Mouse (Mus musculus) left cerebral cortex, postnatal 36 days (tissue): ENCODE results near the gene Vwa5b1. TPM values are rescaled to one million over a fixed set of nuclear protein-coding genes. Genes with fewer than 3 reads are reported as not detected.

Experiments
- DNase-seq, 2 experiments: peaks; one replicate each; pipeline ENCODE4 v3.0.0; 2021 to 2022; ENCODE audit warnings: low spot score in 2 of 2, mixed read lengths in 1 of 2
- intact Hi-C: fragments of 180-260 bp; cut with DNase I; formaldehyde crosslinking; loops from one replicate; pipeline ENCODE4 v1.15.1; 2025
- total RNA-seq, 2 experiments: library from RNA; stranded (reverse); gene quantifications; 2 replicates each; pipeline ENCODE4 v1.2.3; 2021

Vwa5b1 gene
- total RNA-seq, 2 experiments from 2014 or later = 4.9 to 5.0 TPM

DNA sequence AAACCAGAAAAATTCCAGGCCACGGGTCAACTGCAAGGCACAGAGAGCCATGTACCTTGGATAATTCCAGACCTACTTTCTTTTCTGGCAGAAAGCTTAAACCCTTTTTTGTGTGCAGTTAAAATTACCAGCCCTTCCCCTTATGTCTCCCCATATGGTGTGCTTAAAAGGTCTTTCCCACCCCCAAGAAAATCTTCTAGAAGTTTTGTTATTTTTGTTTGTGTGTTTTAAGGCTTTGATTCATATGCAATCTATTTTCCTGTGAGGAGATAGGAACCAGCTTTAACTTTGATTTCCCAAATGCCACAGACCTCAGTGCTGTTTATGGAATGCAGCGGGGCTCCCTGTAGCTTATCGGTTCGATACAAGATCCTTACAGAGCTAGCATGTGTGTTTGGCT, 53.2 kb downstream of the Vwa5b1 start:
- no peak for DNase-seq

DNA sequence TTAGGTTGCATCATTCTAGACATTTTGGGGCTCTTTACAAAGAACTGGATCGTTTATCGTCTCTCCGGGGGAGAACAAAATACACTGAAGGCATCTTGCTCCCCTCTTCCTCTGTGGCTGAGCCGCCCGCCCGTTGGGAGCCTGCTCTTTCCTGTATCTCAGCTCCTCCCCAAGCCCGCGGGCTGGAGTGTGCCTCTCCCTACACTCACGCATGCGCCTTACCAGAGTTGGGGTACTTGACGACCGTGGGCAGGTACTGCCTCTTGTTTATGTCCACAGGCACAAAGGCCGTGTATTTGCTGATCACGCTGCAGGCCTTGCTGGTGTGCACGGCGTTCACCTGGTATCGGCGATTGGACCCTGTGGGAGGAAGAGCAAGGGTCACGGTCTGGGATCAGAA, 57.3 kb downstream of the Vwa5b1 start:
- intact Hi-C loops = no loop called here

More for the DNA sequence above, 53.2 kb downstream of the Vwa5b1 start:
- intact Hi-C loops = loop anchor here (5.0 kb wide), 2 partner anchors 75 to 100 kb away; no protein-coding TSS in a partner anchor

DNA sequence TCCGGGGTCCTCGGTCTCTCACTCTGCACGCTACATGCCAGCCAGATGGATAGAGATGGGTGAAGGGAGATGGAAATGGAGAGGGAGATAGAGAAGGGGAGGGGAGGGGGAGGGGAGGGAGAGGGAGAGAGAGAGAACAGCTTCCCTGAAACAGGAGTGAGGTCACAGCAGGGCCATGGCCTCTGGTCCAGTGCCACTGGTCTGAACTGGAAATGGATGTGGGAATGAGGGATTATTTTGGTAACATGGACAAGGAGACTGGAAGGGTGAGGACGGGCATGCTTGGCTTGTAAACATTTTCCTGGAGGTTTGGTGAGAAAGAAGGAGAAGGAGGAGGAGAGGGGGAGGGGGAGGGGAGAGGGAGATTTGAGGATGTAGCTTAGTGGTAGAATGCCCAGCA, 59.0 kb downstream of the Vwa5b1 start:
- DNase-seq = no peak
- intact Hi-C loops = no loop called here

More for the DNA sequence above, 57.3 kb downstream of the Vwa5b1 start:
- DNase-seq = no peak

DNA sequence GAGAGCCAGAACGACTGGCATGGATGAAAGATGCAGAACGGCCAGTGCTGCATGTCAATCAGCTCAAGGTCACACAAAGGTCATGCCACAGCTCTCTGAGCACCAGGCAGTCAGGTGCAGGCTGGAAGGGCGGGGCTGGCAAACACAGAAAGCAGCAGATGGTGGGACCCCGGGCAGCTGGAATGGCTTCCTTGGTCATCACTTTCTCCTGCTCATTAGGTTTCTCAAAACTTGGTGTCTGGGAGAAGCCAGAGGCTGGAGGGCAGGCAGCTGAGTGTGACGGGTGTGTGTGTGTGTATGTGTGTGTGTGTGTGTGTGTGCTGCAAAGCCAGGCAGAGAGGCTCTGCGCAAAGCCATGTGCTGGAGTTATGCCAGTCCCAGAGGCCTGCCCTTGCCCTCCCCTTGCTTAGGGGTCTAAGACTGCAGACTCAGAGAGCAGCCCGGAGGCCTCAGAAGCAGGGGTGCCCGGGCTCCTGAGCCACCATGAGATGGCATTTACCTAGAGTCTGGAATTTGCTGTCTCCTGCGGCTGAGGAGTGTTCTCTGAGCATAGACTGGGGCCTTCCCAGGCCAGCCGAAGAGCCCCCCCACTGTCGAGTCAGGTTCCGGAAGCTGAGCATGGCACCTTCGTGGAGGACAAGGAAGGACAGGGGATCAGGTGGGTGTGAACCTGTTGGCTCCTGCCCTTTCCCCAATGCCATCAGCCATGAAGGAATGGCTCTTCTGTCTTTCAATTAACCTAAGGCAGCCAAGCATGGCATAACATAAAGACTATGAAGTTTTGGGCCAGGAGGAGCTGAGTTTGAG, 60.7 kb downstream of the Vwa5b1 start:
- intact Hi-C loops = no loop called here
- no peak for DNase-seq

DNA sequence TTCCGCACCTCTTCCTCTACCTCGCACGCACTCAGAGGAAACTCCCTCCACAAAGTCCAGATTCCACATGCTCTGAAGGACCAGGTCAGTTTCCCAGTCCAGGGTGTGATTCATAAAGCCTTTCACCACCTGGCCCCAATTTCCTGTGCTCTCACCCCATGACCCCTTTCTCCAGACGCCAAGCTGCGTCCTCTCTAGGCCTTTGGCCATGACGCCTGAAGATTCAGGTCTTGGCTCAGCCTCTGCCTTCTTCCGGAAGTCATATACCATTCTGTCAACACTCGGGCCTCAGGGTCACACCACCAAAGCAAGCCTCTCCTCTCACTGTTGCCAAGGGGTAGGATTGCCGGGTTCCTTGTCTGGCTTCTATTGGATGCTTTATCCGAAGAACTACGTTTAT, 65.8 kb downstream of the Vwa5b1 start:
- intact Hi-C loops = loop anchor here (10.0 kb wide), 1 partner anchor 285 kb away; no protein-coding TSS in a partner anchor

DNA sequence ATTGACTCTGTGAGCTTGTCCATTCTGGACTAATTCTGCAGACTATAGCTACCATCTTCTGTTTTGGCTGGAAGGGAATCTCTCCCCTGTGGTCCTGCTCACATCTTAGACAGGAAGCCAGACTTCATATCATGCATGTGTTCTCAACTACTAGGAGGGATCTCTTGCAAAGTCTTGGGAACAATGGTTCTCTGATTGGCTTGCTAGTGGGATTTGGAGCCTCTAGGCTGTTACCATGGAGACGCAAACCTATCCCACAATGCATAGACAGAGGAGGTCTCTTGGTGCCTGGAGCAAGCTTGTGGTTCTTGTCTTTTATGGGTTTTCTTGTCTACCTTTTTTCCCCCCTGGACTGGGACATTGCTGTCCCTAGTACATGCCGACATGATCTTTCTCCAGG, 67.4 kb downstream of the Vwa5b1 start:
- intact Hi-C loops = loop anchor here (10.0 kb wide), 1 partner anchor 287 kb away; no protein-coding TSS in a partner anchor
- DNase-seq = no peak

More for the DNA sequence above, 65.8 kb downstream of the Vwa5b1 start:
- no peak for DNase-seq

DNA sequence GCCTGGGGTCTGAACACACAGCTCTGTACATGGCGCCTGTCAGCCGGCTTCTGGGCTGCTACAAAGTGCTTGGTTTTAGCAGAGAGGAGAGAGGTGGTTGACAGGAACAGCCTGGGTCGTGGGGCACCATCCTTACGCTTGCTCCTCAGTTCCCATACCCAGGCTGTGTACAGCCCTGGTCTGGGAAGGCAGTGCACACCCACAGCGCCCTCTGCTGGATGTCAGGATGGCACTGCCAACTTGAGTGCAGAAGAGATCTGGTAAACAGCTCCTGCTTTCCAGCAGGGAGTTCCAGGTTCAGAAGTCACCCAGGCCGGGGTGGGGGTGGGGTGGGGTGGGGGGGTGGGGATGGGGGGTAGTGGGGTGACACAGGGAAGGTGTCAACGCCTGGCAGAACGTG, 73.7 kb downstream of the Vwa5b1 start:
- intact Hi-C loops = loop anchor here (1.0 to 10.0 kb wide), 4 partner anchors 57 to 293 kb away; no protein-coding TSS in a partner anchor
- DNase-seq = peak; percentile 86 to 88

DNA sequence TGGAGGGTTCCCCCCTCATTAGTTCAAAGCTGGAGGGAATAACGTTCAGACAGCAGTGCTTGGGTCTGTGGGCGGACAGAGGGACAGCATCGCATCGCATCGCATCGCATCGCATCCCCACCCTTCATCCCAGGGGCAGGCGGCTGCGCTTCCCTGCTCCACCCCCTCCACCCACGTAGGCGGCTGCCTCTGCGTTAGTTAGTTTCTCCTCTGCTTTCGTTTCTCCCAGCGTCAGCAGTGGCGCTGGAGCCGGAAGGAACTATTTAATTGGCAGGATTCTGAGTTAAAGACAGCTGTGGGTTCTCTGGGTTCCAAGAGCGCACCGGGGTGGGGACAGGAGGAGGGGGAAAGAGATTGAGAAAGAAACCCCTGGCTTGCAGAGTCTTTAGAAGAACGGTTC, 80.2 kb downstream of the Vwa5b1 start:
- DNase-seq = peak in 1 of 2 experiments; percentile 73
- intact Hi-C loops = loop anchor here (5.0 kb wide), 1 partner anchor 137 kb away; no protein-coding TSS in a partner anchor

DNA sequence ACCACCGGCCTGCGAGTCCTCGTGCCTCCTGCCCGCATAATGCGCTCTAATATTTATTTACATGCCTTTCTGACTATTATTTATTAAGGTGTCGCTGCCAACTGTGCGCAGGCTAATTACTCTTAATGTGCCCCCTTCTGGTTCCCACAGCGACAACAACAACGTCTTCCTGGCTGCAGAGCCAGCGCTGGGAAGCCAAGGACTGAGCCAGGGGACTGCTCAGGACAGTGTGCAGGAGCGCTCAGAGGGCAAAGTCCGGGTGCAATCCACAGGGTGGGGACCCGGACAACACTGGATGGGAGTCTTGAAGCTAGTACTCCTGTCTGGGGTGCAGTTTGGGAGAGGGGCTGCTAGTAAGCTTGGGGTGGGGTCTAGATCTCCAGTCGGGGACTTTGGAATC, 80.8 kb downstream of the Vwa5b1 start:
- DNase-seq = no peak
- intact Hi-C loops = loop anchor here (5.0 kb wide), 1 partner anchor 137 kb away; no protein-coding TSS in a partner anchor

DNA sequence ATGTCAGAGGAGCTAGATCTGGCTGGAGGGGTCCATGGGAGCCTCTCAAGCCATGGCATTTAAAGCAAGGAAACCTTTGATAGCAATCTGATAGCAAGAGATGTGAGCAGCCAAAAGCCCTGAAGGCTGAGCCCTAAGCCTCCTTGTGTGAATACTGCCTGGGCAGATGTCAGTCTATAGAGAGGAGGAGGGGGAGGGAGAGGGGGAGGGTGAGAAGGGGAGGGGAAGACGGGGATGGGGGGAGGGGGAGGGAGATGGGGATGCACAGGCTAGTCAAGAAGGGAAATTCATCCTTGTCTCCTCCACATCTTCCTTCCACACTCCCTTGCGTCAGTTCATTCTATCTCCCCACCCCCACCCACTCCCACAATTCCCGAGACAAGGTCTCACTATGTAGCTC, 81.4 kb downstream of the Vwa5b1 start:
- DNase-seq = no peak
- intact Hi-C loops = no loop called here

DNA sequence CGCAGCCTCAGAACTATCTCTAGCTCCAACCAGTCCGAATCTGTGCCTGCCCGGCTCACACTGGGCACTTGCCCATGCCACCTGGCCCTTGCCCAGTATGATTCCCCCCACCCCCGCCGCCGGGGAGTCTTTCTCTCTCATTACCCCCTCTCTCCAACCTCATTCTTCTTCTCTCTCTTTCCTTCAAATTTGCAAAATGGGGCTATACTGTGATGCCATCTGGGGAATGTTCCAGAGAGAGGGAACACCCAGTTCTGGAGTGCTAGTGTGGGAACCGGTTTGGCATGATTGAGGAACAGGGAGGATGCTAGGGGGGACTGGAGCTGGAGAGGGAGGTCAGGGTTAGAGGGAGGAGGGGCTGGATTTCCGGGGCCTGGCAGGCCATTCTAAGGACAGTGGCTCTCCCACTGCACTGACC, 82.2 kb downstream of the Vwa5b1 start:
- intact Hi-C loops = no loop called here

DNA sequence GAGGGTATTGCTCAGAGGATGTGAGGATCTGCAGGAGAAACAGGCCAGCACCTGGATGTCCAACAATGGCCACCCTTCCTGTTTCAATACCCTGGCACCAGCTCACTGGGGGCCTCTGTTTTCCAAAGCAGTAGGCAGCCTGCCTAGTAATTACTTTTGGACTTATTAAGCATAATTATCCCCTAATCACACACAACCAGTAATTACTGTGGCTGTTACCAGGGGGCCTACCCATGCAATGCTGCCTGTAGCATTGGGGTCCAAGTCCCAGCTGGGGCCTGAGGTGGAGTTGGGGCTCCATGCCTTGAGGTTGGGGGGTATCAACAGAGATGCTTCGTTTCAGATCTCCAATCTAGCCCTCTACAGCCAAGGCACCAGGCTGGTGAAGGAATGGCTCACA, 82.6 kb downstream of the Vwa5b1 start:
- intact Hi-C loops = no loop called here
- no peak for DNase-seq

More for the DNA sequence above, 82.2 kb downstream of the Vwa5b1 start:
- DNase-seq = peak; percentile 71 to 77

DNA sequence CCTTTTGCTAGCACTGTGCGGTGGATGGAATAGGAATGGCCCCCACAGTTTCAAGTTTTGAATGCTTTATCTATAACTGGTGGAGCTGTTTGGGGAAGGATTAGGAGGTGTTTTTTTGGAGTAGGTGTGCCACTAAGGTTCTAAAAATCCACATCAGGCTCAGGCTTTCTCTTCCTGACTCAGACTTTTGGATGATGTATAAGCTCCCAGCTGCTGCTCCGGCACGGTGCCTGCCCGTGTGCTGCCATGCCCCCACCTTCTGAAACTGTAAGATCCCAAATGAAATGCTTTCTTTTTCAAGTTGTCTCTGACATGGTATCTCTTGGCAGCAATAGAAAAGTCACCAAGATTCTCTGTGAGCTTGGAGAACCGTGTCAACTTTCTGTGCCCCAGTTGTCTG, 84.1 kb downstream of the Vwa5b1 start:
- intact Hi-C loops = no loop called here
- DNase-seq = peak; percentile 38 to 55

DNA sequence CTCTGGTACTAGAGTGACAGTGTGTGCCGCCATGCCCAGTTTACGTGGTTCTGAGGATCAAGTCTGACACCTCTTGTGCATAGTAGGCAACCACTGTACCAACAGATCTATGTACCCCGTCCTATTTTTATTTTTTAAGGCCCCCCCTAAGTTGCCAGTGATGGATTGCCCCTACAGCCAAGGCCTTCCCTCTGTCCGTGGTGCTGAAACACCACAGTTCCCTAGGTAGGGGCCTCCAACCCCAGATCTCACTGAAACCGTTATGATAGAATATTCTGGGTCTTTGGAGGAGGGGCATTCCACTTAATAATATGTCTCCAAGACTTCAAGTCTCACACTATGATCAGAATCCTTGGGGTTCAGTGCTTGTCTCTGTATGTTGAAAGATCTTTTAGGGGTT, 85.1 kb downstream of the Vwa5b1 start:
- DNase-seq = no peak
- intact Hi-C loops = no loop called here

DNA sequence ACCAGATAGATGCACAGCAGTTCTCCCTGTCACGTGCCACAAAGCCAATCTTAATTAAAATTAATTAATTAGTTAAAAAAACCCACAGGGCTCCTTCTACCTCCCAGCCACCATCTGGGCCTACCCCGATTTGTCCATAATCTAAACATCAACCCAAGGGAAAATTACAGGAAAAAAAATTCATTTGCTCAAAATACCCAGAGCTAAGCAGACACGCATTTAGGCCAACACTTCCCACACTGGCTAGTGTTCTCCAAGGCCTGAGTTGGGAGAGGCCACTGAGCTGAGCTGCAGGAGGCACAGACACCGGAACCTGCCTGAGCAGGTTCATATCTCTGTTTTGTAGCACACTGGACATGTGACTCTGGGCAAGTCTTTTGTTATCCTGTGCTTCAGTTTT, 86.7 kb downstream of the Vwa5b1 start:
- DNase-seq = no peak
- intact Hi-C loops = loop anchor here (2.0 kb wide), 1 partner anchor 44 kb away; no protein-coding TSS in a partner anchor

DNA sequence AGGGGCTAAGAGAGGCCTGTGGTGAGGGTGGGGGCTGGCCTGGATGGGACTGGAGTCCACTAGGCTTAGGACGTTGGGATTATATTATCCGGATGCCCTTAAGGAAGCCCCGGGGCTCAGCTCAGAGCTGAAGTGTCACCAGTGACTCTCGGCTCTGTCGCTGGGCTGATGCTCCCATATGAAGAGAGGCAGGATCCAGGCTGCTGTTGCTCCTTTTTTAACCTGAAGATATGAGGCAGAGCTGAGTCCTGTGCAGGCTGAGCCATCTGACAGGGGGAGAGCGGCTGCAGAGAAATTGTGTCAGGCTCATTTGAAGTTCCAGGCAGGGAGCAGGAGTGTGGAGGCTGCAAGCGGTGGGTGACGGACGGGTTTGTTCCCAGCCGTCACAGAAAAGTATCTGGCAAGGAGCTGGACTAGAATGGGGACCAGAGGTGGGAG, 87.5 kb downstream of the Vwa5b1 start:
- intact Hi-C loops = loop anchor here (2.0 kb wide), 1 partner anchor 43 kb away; no protein-coding TSS in a partner anchor
- DNase-seq = peak; percentile 71 to 80

DNA sequence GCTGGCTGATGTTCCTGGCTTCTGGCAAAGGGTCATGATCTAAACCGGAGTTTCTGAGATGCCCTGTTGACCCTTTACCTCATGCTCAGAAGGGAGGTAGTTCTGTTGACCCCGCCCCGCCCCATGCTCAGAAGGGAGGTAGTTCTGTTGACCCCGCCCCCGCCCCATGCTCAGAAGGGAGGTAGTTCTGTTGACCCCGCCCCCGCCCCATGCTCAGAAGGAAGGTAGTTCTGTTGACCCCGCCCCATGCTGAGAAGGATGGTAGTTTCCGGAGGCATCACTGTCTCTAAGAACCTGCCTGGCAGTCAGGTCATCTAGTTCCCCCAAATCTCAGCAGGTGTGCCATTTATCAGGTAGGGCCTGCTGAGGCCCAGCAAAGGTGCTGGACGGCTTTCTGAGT, 88.1 kb downstream of the Vwa5b1 start:
- no peak for DNase-seq
- intact Hi-C loops = no loop called here

DNA sequence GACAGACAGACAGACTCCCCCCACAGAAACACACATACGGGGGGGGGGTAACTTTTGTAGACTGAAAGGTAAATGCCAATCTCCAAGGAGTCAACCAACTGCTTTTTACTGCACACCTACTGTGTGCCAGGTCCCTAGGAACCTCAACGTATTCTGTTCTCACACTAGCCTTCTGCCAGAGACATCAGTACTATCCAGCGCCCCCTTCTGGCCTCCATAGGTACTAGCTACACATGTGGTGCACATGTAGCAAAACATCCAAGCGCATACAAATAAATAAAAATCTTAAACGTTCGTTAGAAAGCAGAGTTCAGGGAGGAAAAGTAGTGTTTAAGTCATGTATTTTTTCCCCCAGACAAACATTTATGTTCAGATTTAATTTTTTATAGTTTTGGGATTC, 88.6 kb downstream of the Vwa5b1 start:
- intact Hi-C loops = no loop called here
- DNase-seq = no peak

DNA sequence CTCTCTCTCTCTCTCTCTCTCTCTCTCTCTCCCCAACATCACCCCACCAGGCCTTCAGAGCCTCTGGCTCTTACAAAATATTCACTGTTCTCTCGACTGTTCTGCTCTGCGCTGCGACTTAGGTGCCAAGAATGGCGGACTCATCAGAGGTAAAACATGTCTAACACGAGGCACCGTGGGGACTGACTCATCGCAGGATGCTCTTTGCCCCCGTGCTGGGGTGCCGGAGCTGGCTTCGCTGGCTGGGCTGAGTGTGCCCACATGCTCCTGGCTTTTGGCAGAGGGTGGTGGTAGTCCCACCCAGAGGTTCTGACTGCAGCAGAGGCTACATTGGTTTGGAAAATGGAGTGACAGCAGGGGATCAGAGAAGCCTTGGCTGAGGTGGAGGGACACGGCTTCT, 89.4 kb downstream of the Vwa5b1 start:
- intact Hi-C loops = no loop called here
- DNase-seq = no peak

DNA sequence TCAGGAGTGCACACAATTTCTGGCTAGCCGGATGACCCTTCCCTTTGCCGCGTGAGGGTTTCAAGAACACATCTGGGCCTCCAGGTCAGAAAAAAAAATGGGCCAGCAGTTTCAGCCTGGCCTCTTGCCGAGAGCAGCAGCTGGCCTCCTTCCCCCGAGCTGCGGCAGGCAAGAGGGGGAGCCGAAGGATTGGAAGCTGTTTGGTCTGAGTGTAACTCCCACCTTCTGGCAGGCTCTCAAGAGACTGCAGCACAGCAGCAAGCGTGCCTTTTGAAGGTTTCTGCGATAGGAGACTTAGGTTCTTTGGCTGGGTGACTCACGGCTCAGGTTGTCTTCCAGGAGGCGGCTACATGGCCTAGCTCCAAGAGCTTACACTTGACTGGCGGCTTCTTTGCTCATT, 92.5 kb downstream of the Vwa5b1 start:
- intact Hi-C loops = no loop called here
- DNase-seq = peak; percentile 73 to 74

DNA sequence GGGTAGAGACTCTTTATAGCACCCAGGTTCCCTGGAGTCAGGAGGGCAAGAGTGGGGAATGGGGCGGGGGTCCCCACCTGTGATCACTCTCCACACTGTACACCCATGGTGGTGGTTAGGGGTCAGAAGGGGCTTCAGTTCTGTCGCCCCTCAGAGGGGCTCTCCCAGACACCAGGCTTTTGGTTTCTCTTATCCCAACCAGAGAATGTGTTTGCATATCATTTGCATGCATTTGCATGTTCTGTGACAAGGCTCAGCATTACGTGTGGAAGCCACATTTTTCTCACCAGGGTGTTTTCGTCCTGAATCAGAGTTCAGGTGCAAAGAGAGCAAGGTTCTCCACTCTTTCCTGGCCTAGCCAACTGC, 97.6 kb downstream of the Vwa5b1 start:
- intact Hi-C loops = no loop called here
- DNase-seq = no peak
